Mouse (Mus musculus) liver, embryonic 11.5 days (tissue): ENCODE results near the gene Rrp36. TPM values are rescaled to one million over a fixed set of nuclear protein-coding genes. Genes with fewer than 3 reads are reported as not detected.

Source experiments
- ATAC-seq: fragments of 200-750 bp; cut with Nextera tagmentation; replicated peaks from 2 replicates; pipeline ENCODE4 v1.8.0; 2017; ENCODE audit warnings: moderate number of reproducible peaks, mild to moderate bottlenecking, moderate TSS enrichment, moderate library complexity; ENCODE audit not compliant: low FRiP score
- DNase-seq: peaks from one replicate; pipeline ENCODE4 v3.0.0-alpha.2; 2017; ENCODE audit warnings: low spot score
- H3K27ac ChIP-seq: fragments of 300-500 bp; sonication (generic); 2 replicates; pipeline ENCODE4 v1.5.1; 2014; ENCODE audit warnings: mild to moderate bottlenecking, low read depth, low read length, control low read depth
- H3K27me3 ChIP-seq: fragments of 300-500 bp; sonication (generic); replicated peaks from 2 replicates; pipeline ENCODE4 v1.6.1; 2014; ENCODE audit warnings: low read length, mixed read lengths; ENCODE audit not compliant: control insufficient read depth, insufficient read depth
- H3K36me3 ChIP-seq: fragments of 300-500 bp; sonication (generic); 2 replicates; pipeline ENCODE4 v1.6.1; 2014; ENCODE audit warnings: mild to moderate bottlenecking, low read length, moderate library complexity, mixed read lengths; ENCODE audit not compliant: control insufficient read depth, insufficient read depth
- H3K4me1 ChIP-seq: fragments of 300-500 bp; sonication (generic); replicated peaks from 2 replicates; pipeline ENCODE4 v1.6.1; 2014; ENCODE audit warnings: low read length, mixed read lengths; ENCODE audit not compliant: control insufficient read depth, insufficient read depth
- H3K4me2 ChIP-seq: fragments of 300-500 bp; sonication (generic); 2 replicates; pipeline ENCODE4 v1.6.1; 2014; ENCODE audit warnings: mild to moderate bottlenecking, control low read depth, moderate library complexity
- H3K4me3 ChIP-seq: fragments of 300-500 bp; sonication (generic); 2 replicates; pipeline ENCODE4 v1.5.1; 2014; ENCODE audit warnings: low read depth, low read length, control low read depth
- H3K9ac ChIP-seq: fragments of 300-500 bp; sonication (generic); 2 replicates; pipeline ENCODE4 v1.6.1; 2014; ENCODE audit warnings: low read depth, low read length, control low read depth
- H3K9me3 ChIP-seq: fragments of 300-500 bp; sonication (generic); 2 replicates; pipeline ENCODE4 v1.6.1; 2016; ENCODE audit warnings: low read length, inconsistent platforms, mixed read lengths; ENCODE audit not compliant: control insufficient read depth
- whole genome bisulfite sequencing: fragments of 180-500 bp; shearing (Covaris S2); extraction: QIAGEN DNeasy Blood & Tissue Kit; methylation state at CpG from one replicate; pipeline ENCODE4 v1.1.7; 2014; 5-methylcytosine and 5-hydroxymethylcytosine counted together
- polyA plus RNA-seq: library from polyadenylated mRNA; unstranded; fragments of >200 nt; fragmentation: Nextera tagmentation; extraction: Ambion mirVana; gene quantifications from 2 replicates; pipeline ENCODE4 v1.2.1, GENCODE M21; 2014

Gene Rrp36
- polyA plus RNA-seq, 1 experiment from 2014 or later: 56.5 TPM

GRCm38 (mm10) chr17:46646322-46646662 is 27.9 kb downstream of the Rrp36 start:
- H3K4me1 ChIP-seq: peaks cover 25% of the 10 kb centered on the region
- no peaks in the 10 kb centered on the region; the same call in 1 of the 2 replicates for H3K36me3 ChIP-seq
- H3K27ac ChIP-seq: peak overlapping the region; percentile 59; the same call in 1 of the 2 replicates
- peak overlapping the region; percentile 86 for H3K4me2 ChIP-seq
- H3K9me3 ChIP-seq: no peaks in the 10 kb centered on the region
- H3K9ac ChIP-seq: peak overlapping the region; percentile 84
- DNase-seq (no peak), ATAC-seq (peak; percentile 40)
- WGBS: under 1% methylated on average over 19 of the region's 19 CpGs
- peak overlapping the region; percentile 72 for H3K4me3 ChIP-seq
- no peaks in the 10 kb centered on the region for H3K27me3 ChIP-seq

- 1% methylated on average over 53 of the region's 53 CpGs for WGBS
- H3K27ac ChIP-seq: peak within 1 kb of the TSS; percentile 59
- H3K4me2 ChIP-seq: peak within 1 kb of the TSS; percentile 86
- no peaks in the 10 kb centered on the region; the same call in 1 of the 2 replicates for H3K36me3 ChIP-seq
- H3K4me1 ChIP-seq: peaks cover 22% of the 10 kb centered on the region
- H3K27me3 ChIP-seq: no peaks in the 10 kb centered on the region
- peak within 1 kb of the TSS; percentile 72 for H3K4me3 ChIP-seq
- peak; percentile 100 for DNase-seq
- H3K9ac ChIP-seq: peak within 1 kb of the TSS; percentile 84
- peak; percentile 75 for ATAC-seq
- H3K9me3 ChIP-seq: no peaks in the 10 kb centered on the region
Observed at GRCm38 (mm10) chr17:46645561-46646321, 28.4 kb downstream of the Rrp36 start, which contains the start of the genes Klc4 and Mrpl2. Gene Klc4 (minus strand): TSS chr17:46646022. Gene Mrpl2 (plus strand): TSS chr17:46646229.

- Histone ChIP-seq H3K4me1 (peaks cover 20% of the 10 kb centered on the region), H3K27me3 (no peaks in the 10 kb centered on the region), H3K4me3 (peak overlapping the region; percentile 72), H3K36me3 (no peaks in the 10 kb centered on the region; the same call in 1 of the 2 replicates), H3K4me2 (peak overlapping the region; percentile 86), H3K27ac (peak overlapping the region; percentile 20; the same call in 1 of the 2 replicates), H3K9me3 (no peaks in the 10 kb centered on the region), H3K9ac (peak overlapping the region; percentile 67)
- ATAC-seq (0 out of 2 replicates have a peak, but pooled peaks have one; percentile 15), DNase-seq (no peak)
- WGBS: 7% methylated on average over 9 of the region's 11 CpGs
Observed at GRCm38 (mm10) chr17:46644916-46645475, 29.2 kb downstream of the Rrp36 start.

GRCm38 (mm10) chr17:46644152-46644805 is 29.9 kb downstream of the Rrp36 start:
- H3K4me3 ChIP-seq: peak overlapping the region; percentile 72; the same call in 1 of the 2 replicates
- 84% methylated on average over 12 of the region's 12 CpGs for WGBS

GRCm38 (mm10) chr17:46642060-46642459 is 32.1 kb downstream of the Rrp36 start:
- Histone ChIP-seq H3K9ac (no peak overlapping the region), H3K9me3 (no peaks in the 10 kb centered on the region), H3K36me3 (no peaks in the 10 kb centered on the region; the same call in 1 of the 2 replicates), H3K27ac (no peak overlapping the region), H3K4me3 (no peak overlapping the region), H3K27me3 (no peaks in the 10 kb centered on the region), H3K4me2 (no peak overlapping the region), H3K4me1 (peaks cover 10% of the 10 kb centered on the region)
- WGBS: 90% methylated on average over 17 of the region's 17 CpGs
- no peak for ATAC-seq
- DNase-seq: no peak

More at GRCm38 (mm10) chr17:46644152-46644805, 29.9 kb downstream of the Rrp36 start:
- Histone ChIP-seq H3K4me1 (peaks cover 13% of the 10 kb centered on the region), H3K36me3 (no peaks in the 10 kb centered on the region; the same call in 1 of the 2 replicates), H3K27ac (no peak overlapping the region), H3K4me2 (peak overlapping the region; percentile 86), H3K9ac (no peak overlapping the region), H3K9me3 (no peaks in the 10 kb centered on the region), H3K27me3 (no peaks in the 10 kb centered on the region)
- DNase-seq (no peak), ATAC-seq (no peak)

GRCm38 (mm10) chr17:46639929-46640328 is 34.2 kb downstream of the Rrp36 start:
- no peak overlapping the region for H3K4me2 ChIP-seq
- no peak for ATAC-seq
- 59% methylated on average over 9 of the region's 9 CpGs for WGBS
- H3K9me3 ChIP-seq: no peaks in the 10 kb centered on the region
- H3K4me3 ChIP-seq: no peak overlapping the region
- H3K27me3 ChIP-seq: no peaks in the 10 kb centered on the region
- DNase-seq: no peak
- no peak overlapping the region for H3K27ac ChIP-seq
- no peaks in the 10 kb centered on the region; the same call in 1 of the 2 replicates for H3K36me3 ChIP-seq
- no peak overlapping the region for H3K9ac ChIP-seq
- H3K4me1 ChIP-seq: peaks cover 1% of the 10 kb centered on the region

GRCm38 (mm10) chr17:46636831-46637523 is 37.2 kb downstream of the Rrp36 start:
- DNase-seq (no peak), ATAC-seq (no peak)
- Histone ChIP-seq H3K9me3 (no peaks in the 10 kb centered on the region), H3K27ac (no peak overlapping the region), H3K4me1 (no peaks in the 10 kb centered on the region), H3K27me3 (no peaks in the 10 kb centered on the region), H3K4me3 (no peak overlapping the region), H3K4me2 (peak overlapping the region; percentile 35), H3K9ac (no peak overlapping the region), H3K36me3 (no peaks in the 10 kb centered on the region; the same call in 1 of the 2 replicates)
- WGBS: 29% methylated on average over 15 of the region's 15 CpGs
